Mouse (Mus musculus) liver, embryonic 12.5 days (tissue): ENCODE measurements around the gene Olfr467. TPM values are rescaled to one million over a fixed set of nuclear protein-coding genes. Genes with fewer than 3 reads are reported as not detected.
"Not testable (repeated sequence)": the region's sequence is repeated elsewhere in the genome, so short reads cannot be mapped to it uniquely, and the experiment has no call there.

Experiments
- ATAC-seq: fragments of 200-750 bp; cut with Nextera tagmentation; 2 replicates; pipeline ENCODE4 v1.8.0; 2017; ENCODE audit warnings: moderate number of reproducible peaks, mild to moderate bottlenecking, moderate library complexity
- H3K27ac ChIP-seq: fragments of 300-500 bp; sonication (generic); 2 replicates; pipeline ENCODE4 v1.5.1; 2016; ENCODE audit warnings: mild to moderate bottlenecking
- H3K27me3 ChIP-seq: fragments of 300-500 bp; sonication (generic); replicated peaks from 2 replicates; pipeline ENCODE4 v1.6.1; 2016; ENCODE audit warnings: mild to moderate bottlenecking, moderate library complexity
- H3K36me3 ChIP-seq: fragments of 300-500 bp; sonication (generic); 2 replicates; pipeline ENCODE4 v1.6.1; 2016; ENCODE audit warnings: mild to moderate bottlenecking, moderate library complexity
- H3K4me1 ChIP-seq: fragments of 300-500 bp; sonication (generic); 2 replicates; pipeline ENCODE4 v1.6.1; 2016
- H3K4me2 ChIP-seq: fragments of 300-500 bp; sonication (generic); 2 replicates; pipeline ENCODE4 v1.6.1; 2016; ENCODE audit warnings: mild to moderate bottlenecking, moderate library complexity
- H3K4me3 ChIP-seq: fragments of 300-500 bp; sonication (generic); 2 replicates; pipeline ENCODE4 v1.5.1; 2016; ENCODE audit warnings: mild to moderate bottlenecking, moderate library complexity
- H3K9ac ChIP-seq: fragments of 300-500 bp; sonication (generic); 2 replicates; pipeline ENCODE4 v1.6.1; 2016; ENCODE audit warnings: mild to moderate bottlenecking, moderate library complexity
- H3K9me3 ChIP-seq: fragments of 300-500 bp; sonication (generic); replicated peaks from 2 replicates; pipeline ENCODE4 v1.6.1; 2016; ENCODE audit warnings: mild to moderate bottlenecking, moderate library complexity
- whole genome bisulfite sequencing: fragments of 180-500 bp; shearing (Covaris S2); methylation state at CpG from one replicate; pipeline ENCODE4 v1.1.7; 2016; ENCODE audit not compliant: insufficient replicate concordance; 5-methylcytosine and 5-hydroxymethylcytosine counted together
- polyA plus RNA-seq: library from polyadenylated mRNA; unstranded; fragments of >200 nt; fragmentation: Nextera tagmentation; extraction: Ambion mirVana; gene quantifications from 2 replicates; pipeline ENCODE4 v1.2.1, GENCODE M21; 2016

Olfr467 gene
- polyA plus RNA-seq = not detected in 2 replicates

DNA sequence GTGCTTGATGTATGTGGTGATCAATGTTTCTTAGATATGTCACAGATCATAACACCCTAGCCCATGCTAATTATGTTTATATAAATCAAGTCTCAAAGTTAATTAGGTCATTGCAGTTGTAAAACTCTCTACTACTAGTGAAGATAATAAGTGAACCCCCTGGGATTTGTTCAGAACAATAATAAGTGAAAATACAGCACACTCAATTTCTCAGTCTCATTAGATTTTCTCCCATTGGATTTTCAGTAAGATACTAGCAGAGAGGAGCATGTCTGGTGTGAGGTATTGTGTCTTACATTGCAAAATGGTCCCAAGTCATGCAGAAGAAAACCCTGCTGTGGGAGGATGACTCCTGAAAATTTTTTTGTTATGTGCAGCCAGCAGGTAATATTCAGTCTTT lies at the start of gene Olfr467:
Olfr467 (plus strand) TSS at position 301 of the 400 bp plus-strand sequence.
- Histone ChIP-seq H3K27me3 (no peaks in the 10 kb centered on the region), H3K9me3 (no peaks in the 10 kb centered on the region), H3K36me3 (no peaks in the 10 kb centered on the region), H3K4me2 (no peak within 1 kb of the TSS), H3K4me3 (no peak within 1 kb of the TSS), H3K27ac (no peak within 1 kb of the TSS), H3K4me1 (no peaks in the 10 kb centered on the region), H3K9ac (no peak within 1 kb of the TSS)
- no peak for ATAC-seq

DNA sequence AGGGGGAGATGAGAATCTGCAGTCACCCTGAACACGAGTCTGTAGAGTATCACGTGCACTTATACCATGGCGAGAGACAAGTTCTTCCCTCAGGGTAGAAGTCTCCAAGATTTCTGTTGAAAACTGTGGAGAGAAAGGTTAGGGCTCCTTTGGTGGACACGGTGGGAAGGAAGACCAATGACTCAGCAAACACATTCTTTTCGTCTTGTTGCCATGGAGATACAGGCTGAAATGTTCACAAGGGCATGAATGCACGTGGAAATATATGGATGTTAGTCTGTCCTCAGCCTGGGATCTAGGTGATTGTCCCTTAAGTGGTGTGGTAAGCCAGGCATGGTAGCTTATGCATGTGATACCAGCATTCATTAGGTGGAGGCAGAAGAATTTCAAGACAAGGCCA lies 41.3 kb upstream of the Olfr467 start:
- no peaks in the 10 kb centered on the region for H3K36me3 ChIP-seq
- H3K27ac ChIP-seq = no peak overlapping the region
- ATAC-seq = no peak
- no peaks in the 10 kb centered on the region for H3K4me1 ChIP-seq
- no peaks in the 10 kb centered on the region for H3K27me3 ChIP-seq
- no peaks in the 10 kb centered on the region for H3K9me3 ChIP-seq
- H3K9ac ChIP-seq = no peak overlapping the region
- H3K4me3 ChIP-seq = no peak overlapping the region
- no peak overlapping the region for H3K4me2 ChIP-seq
- WGBS = 54% methylated on average over 6 of the region's 6 CpGs

DNA sequence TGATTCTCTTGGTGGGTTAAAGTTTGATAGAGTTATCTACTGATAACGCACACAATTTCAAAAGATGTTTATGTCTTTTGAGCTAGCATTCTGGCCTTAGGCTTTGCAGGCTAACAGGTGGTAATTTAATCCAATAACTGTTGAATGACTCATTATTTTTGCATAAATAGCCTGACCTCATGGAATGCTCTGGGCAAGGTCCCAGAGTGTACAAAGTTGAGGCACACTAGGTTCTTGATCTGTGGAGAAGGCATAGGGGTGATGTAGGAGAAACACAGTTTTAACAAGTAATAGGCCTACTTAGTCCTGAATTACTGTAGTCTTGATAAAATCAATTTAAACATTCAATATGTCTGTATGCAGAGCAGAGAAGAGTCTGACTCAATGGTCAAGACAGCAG lies 33.8 kb upstream of the Olfr467 start:
- Histone ChIP-seq H3K4me2 (no peak overlapping the region), H3K4me3 (no peak overlapping the region), H3K4me1 (no peaks in the 10 kb centered on the region), H3K36me3 (no peaks in the 10 kb centered on the region), H3K27me3 (no peaks in the 10 kb centered on the region), H3K9ac (no peak overlapping the region), H3K9me3 (no peaks in the 10 kb centered on the region), H3K27ac (no peak overlapping the region)
- WGBS = 59% methylated on average over 1 of the region's 1 CpGs
- ATAC-seq = no peak

DNA sequence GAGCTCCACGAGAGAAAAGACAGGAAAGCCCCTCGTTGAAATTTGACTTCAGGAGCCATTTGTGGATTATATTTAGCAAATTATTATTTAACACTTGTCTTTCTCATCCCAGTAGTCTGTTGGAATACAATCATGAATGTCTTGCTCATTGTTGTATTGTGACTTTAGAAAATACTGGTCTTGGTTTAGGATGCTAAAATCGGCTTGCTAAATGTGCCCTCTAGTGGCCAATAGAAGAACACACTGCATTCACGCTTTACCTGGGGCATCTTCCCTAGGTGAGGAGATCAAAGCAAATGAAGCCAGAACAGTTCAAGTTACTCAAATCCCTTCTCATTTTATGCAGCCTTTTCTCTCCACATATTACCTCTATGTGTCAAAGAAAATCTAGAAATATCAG lies 32.5 kb upstream of the Olfr467 start:
- WGBS = 33% methylated on average over 4 of the region's 4 CpGs
- H3K9me3 ChIP-seq = no peaks in the 10 kb centered on the region
- H3K4me1 ChIP-seq = no peaks in the 10 kb centered on the region
- no peaks in the 10 kb centered on the region for H3K36me3 ChIP-seq
- no peak overlapping the region for H3K27ac ChIP-seq
- no peak overlapping the region for H3K4me2 ChIP-seq
- no peak for ATAC-seq
- H3K4me3 ChIP-seq = no peak overlapping the region
- H3K27me3 ChIP-seq = no peaks in the 10 kb centered on the region
- H3K9ac ChIP-seq = no peak overlapping the region

DNA sequence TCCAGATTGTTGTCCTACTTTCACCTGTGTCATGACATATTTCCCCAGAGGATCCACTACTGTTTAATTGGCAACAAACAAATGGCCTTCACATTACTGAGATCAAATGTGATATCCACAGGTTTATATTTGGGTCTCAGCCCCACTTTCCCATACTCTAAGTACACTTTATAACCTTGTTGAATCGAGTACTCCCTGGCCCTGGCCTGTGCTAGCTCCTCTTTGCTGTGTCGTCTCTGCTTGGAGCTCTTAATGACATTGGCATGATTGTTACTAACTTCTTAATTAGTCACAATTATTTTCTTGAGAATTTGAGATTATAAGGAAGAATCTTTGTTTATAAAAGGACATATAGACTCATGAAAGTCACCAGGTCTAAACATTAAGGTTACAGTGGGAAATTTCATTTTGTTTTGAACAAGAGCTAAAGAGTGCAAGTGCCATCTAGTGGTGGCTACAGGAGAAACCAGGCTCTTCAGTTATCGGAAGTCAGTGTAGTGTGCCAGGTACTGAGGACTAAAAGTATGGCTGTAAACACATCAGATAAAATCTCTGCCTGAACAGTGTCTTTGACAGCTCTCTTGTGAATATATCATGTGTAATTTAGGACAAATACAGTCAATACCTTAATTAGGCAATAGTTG lies 24.0 kb upstream of the Olfr467 start:
- no peak for ATAC-seq
- Histone ChIP-seq H3K4me2 (no peak overlapping the region), H3K4me3 (no peak overlapping the region), H3K9ac (no peak overlapping the region), H3K9me3 (no peaks in the 10 kb centered on the region), H3K36me3 (no peaks in the 10 kb centered on the region), H3K4me1 (no peaks in the 10 kb centered on the region), H3K27me3 (no peaks in the 10 kb centered on the region), H3K27ac (no peak overlapping the region)
- WGBS = 39% methylated on average over 3 of the region's 3 CpGs

DNA sequence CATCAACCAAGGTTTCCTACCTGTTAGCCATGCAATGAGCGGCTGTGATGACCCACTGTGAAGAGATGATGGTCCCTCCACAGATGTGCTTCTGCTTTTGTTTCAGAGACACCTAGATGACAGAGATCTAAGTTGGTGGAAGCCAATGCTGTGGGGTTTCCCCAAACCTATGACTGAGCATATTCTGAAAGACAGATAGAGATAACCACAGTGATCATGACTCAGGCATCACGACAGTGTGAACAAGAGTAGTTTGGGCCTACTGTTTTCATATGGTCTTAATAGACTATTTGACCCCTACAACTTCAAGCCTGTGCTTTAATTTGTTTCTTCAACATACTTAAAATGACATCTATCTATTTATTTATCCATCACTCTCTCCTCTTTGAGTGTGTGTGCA lies 15.6 kb upstream of the Olfr467 start:
- ATAC-seq = no peak

DNA sequence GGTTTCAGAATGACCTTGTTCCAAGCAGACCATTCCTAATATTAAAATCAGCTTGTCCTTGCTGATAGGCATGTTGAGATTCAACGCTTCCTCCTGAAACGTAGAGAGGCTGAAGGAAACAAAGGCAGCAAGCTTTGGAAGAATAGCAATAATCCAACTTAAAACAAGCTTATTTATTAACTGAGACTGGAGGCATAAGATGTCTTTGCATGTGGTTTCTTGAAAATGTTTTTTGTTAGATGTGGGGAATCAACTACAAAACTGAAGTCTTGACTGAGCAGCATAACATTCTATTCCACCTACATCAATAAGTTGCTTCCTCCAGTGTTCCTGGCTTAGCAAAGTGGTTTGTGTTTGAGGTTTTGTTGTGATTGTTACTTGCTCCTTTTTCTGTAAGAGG lies 11.0 kb upstream of the Olfr467 start, which contains the start of gene Ovch2:
Ovch2 (minus strand) TSS at position 101 of the 400 bp plus-strand sequence.
- Histone ChIP-seq H3K4me2 (no peak within 1 kb of the TSS), H3K9ac (no peak within 1 kb of the TSS), H3K27me3 (no peaks in the 10 kb centered on the region), H3K4me3 (no peak within 1 kb of the TSS), H3K4me1 (no peaks in the 10 kb centered on the region), H3K36me3 (no peaks in the 10 kb centered on the region), H3K27ac (no peak within 1 kb of the TSS), H3K9me3 (no peaks in the 10 kb centered on the region)
- no peak for ATAC-seq
- WGBS = 74% methylated on average over 2 of the region's 2 CpGs

More for the DNA sequence above, 15.6 kb upstream of the Olfr467 start:
- H3K4me3 ChIP-seq = no peak overlapping the region
- no peak overlapping the region for H3K27ac ChIP-seq
- H3K36me3 ChIP-seq = no peaks in the 10 kb centered on the region
- H3K9me3 ChIP-seq = no peaks in the 10 kb centered on the region
- H3K9ac ChIP-seq = no peak overlapping the region
- no peaks in the 10 kb centered on the region for H3K4me1 ChIP-seq
- WGBS = 54% methylated on average over 2 of the region's 2 CpGs
- H3K27me3 ChIP-seq = no peaks in the 10 kb centered on the region
- H3K4me2 ChIP-seq = no peak overlapping the region

DNA sequence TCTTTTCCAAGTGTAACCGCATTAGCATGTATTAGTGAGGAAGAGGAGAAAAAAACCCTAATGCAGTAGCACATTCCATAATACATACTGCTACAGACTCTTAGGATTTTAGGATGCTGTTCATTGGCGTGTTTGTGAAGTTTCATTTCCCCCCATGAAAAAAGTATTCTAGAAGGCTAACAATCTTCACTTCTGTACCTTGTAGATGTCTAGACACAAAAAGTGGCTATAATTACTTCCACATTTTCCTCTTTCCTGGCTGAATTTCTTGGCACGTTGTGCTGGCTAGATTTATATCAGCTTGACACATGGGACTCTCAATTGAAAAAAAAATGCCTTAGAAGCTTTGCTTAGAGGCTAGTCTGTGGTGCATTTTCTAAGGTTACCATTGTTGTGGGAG lies 9.9 kb upstream of the Olfr467 start:
- Histone ChIP-seq H3K4me3 (no peak overlapping the region), H3K4me1 (no peaks in the 10 kb centered on the region), H3K27me3 (no peaks in the 10 kb centered on the region), H3K9ac (no peak overlapping the region), H3K4me2 (no peak overlapping the region), H3K9me3 (no peaks in the 10 kb centered on the region), H3K36me3 (no peaks in the 10 kb centered on the region), H3K27ac (no peak overlapping the region)
- 55% methylated on average over 3 of the region's 3 CpGs for WGBS
- ATAC-seq = no peak

DNA sequence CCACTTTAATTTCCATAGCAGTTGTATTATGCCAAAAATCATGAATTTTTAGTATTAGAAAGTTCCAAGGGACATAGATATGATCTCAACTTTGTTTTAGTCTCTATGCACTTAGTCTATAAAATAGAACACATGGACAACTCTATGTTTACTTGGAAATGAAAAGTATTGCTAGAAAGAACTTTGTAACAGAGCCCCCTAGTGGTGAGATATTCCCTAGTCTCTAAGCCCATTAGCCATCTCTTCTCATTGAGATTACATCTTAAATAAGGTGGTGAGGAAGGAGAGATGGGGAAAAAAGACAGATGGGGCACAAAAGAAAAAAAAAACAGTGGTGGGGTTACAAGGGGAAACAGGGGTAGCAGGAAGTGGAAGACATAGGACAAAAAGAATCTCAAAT lies 7.4 kb downstream of the Olfr467 start:
- H3K4me1 ChIP-seq = no peaks in the 10 kb centered on the region
- no peak overlapping the region for H3K27ac ChIP-seq
- no peak overlapping the region for H3K4me2 ChIP-seq
- no peak for ATAC-seq
- no peaks in the 10 kb centered on the region for H3K9me3 ChIP-seq
- no peaks in the 10 kb centered on the region for H3K36me3 ChIP-seq
- no peaks in the 10 kb centered on the region for H3K27me3 ChIP-seq
- no peak overlapping the region for H3K4me3 ChIP-seq
- H3K9ac ChIP-seq = no peak overlapping the region

DNA sequence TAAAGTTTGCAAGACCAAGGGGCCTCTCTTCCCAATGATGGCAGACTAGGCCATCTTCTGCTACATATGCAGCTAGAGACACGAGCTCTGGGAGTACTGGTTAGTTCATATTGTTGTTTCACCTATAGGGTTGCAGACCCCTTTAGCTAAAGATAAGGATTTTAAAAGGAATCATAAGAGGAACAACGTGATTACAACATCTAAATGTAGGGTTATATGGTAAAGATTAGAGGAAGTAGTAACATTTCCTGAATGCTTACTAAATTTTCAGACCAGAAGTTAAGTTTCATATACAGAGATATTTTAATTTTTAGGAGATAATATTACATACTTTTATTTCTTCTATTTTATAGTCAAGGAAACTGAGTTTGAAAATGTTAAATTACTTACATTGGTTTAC lies 11.8 kb downstream of the Olfr467 start:
- H3K27ac ChIP-seq, H3K27me3 ChIP-seq, H3K9me3 ChIP-seq, H3K36me3 ChIP-seq, H3K4me1 ChIP-seq, ATAC-seq, H3K9ac ChIP-seq, H3K4me2 ChIP-seq, H3K4me3 ChIP-seq: not testable (repeated sequence)
- WGBS = 25% methylated on average over 2 of the region's 2 CpGs

DNA sequence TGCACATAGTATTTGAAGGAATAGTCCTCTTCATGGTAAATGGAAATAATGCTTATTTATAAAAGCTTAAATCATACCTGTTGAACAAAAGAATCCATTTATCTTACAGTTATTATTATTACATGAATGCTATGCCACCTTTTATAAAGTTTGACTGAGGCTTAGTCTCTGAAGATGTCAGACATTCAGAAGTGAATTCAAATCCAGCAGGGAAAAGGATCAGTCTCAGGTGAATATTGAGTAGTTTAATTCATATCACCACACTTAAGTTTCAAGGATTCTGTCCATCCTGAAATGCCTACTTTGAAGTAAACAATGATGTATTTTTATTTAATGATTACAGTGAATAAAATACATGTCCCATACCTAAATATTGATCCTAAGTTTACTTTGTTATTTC lies 13.4 kb downstream of the Olfr467 start, which contains the start of gene Olfr469:
Olfr469 (minus strand) TSS at position 101 of the 400 bp plus-strand sequence.
- not testable (repeated sequence) for H3K36me3 ChIP-seq, ATAC-seq, H3K27ac ChIP-seq, H3K27me3 ChIP-seq, H3K4me1 ChIP-seq, H3K4me3 ChIP-seq, H3K4me2 ChIP-seq, H3K9me3 ChIP-seq, H3K9ac ChIP-seq

DNA sequence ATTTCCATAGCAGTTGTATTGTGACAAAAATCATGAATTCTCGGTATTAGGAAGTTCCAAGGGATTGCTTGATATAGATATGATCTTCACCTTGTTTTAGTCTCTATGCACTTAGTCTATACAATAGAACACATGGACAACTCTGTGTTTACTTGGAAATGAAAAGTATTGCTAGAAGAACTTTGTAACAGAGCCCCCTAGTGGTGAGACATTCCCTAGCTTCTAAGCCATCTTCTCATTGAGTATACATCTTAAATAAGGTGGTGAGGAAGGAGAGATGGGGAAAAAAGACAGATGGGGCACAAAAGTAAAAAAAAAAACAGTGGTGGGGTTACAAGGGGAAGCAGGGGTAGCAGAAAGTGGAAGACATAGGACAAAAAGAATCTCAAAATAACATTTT lies 29.7 kb downstream of the Olfr467 start:
- H3K4me2 ChIP-seq = no peak overlapping the region
- H3K9me3 ChIP-seq = no peaks in the 10 kb centered on the region
- no peak overlapping the region for H3K27ac ChIP-seq
- H3K4me3 ChIP-seq = no peak overlapping the region
- H3K27me3 ChIP-seq = no peaks in the 10 kb centered on the region
- no peaks in the 10 kb centered on the region for H3K36me3 ChIP-seq
- WGBS = 66% methylated on average over 1 of the region's 1 CpGs
- H3K9ac ChIP-seq = no peak overlapping the region
- no peak for ATAC-seq
- no peaks in the 10 kb centered on the region for H3K4me1 ChIP-seq

DNA sequence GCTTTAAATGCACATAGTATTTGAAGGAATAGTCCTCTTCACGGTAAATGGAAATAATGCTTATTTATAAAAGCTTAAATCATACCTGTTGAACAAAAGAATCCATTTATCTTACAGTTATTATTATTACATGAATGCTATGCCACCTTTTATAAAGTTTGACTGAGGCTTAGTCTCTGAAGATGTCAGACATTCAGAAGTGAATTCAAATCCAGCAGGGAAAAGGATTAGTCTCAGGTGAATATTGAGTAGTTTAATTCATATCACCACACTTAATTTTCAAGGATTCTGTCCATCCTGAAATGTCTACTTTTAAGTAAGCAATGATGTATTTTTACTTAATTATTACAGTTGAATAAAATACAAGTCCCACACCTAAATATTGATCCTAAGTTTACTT lies 35.3 kb downstream of the Olfr467 start, which contains the start of gene Olfr470:
Olfr470 (minus strand) TSS at position 101 of the 400 bp plus-strand sequence.
- H3K4me1 ChIP-seq, H3K27me3 ChIP-seq, H3K9ac ChIP-seq, H3K27ac ChIP-seq, H3K36me3 ChIP-seq, H3K4me3 ChIP-seq, ATAC-seq, H3K9me3 ChIP-seq, H3K4me2 ChIP-seq: not testable (repeated sequence)
- WGBS = 58% methylated on average over 1 of the region's 1 CpGs
